Mouse (Mus musculus): ENCODE results near the gene Paip2b.

GRCm38 (mm10) chr6:83863538-83863937, 32.0 kb upstream of the Paip2b start:
- TF ChIP-seq POLR2A (IDR thresholded peaks at IDR 0.05; ENCODE audit: insufficient read length, low read depth) (no peak), E2F4 (IDR thresholded peaks at IDR 0.05; ENCODE audit: insufficient read depth) (no peak), USF1 (IDR thresholded peaks at IDR 0.05; ENCODE audit: low read depth) (no peak), REST (IDR thresholded peaks at IDR 0.05; ENCODE audit: insufficient read depth, insufficient read length) (no peak), TCF12 (IDR thresholded peaks at IDR 0.05; ENCODE audit: insufficient read depth, poor library complexity, severe bottlenecking) (no peak), MYOD1 (IDR thresholded peaks at IDR 0.05; ENCODE audit: control insufficient read depth in 1 of 3, insufficient read length in 2 of 3, low read depth in 2 of 3) (no peak)

Measured in myocyte (in vitro differentiated cells).